Mouse (Mus musculus) limb, embryonic 14.5 days (tissue): ENCODE results near the gene Gm16503. TPM values are rescaled to one million over a fixed set of nuclear protein-coding genes. Genes with fewer than 3 reads are reported as not detected.
"Not testable (repeated sequence)": the region's sequence is repeated elsewhere in the genome, so short reads cannot be mapped to it uniquely, and the experiment has no call there.

Source experiments
- ATAC-seq: fragments of 200-750 bp; cut with Nextera tagmentation; 2 replicates; pipeline ENCODE4 v1.8.0; 2017; ENCODE audit warnings: low read depth, moderate number of reproducible peaks, moderate TSS enrichment; ENCODE audit not compliant: low FRiP score
- DNase-seq: peaks from one replicate; pipeline ENCODE4 v3.0.0-alpha.2; 2015; ENCODE audit warnings: low spot score
- H3K27ac ChIP-seq: fragments of 300-500 bp; sonication (generic); replicated peaks from 2 replicates; pipeline ENCODE4 v1.5.1; 2014; ENCODE audit warnings: low read depth, mild to moderate bottlenecking, low read length, moderate library complexity, mixed read lengths
- H3K27me3 ChIP-seq: fragments of 300-500 bp; sonication (generic); 2 replicates; pipeline ENCODE4 v1.6.1; 2014; ENCODE audit warnings: low read length, mixed read lengths; ENCODE audit not compliant: control insufficient read depth, insufficient read depth
- H3K36me3 ChIP-seq: fragments of 300-500 bp; sonication (generic); 2 replicates; pipeline ENCODE4 v1.6.1; 2014; ENCODE audit warnings: mild to moderate bottlenecking, low read length, moderate library complexity, mixed read lengths; ENCODE audit not compliant: control insufficient read depth, insufficient read depth
- H3K4me1 ChIP-seq: fragments of 300-500 bp; sonication (generic); 2 replicates; pipeline ENCODE4 v1.6.1; 2014; ENCODE audit warnings: antibody characterized with exemption, low read length, mixed read lengths; ENCODE audit not compliant: control insufficient read depth, insufficient read depth
- H3K4me2 ChIP-seq: fragments of 300-500 bp; sonication (generic); replicated peaks from 2 replicates; pipeline ENCODE4 v1.6.1; 2014; ENCODE audit warnings: low read depth, mild to moderate bottlenecking, low read length, moderate library complexity; ENCODE audit not compliant: severe bottlenecking
- H3K4me3 ChIP-seq: fragments of 300-500 bp; sonication (generic); replicated peaks from 2 replicates; pipeline ENCODE4 v1.5.1; 2014; ENCODE audit warnings: low read length
- H3K9ac ChIP-seq: fragments of 300-500 bp; sonication (generic); 2 replicates; pipeline ENCODE4 v1.6.1; 2014; ENCODE audit warnings: mild to moderate bottlenecking, low read depth, low read length, moderate library complexity; ENCODE audit not compliant: severe bottlenecking
- H3K9me3 ChIP-seq: fragments of 300-500 bp; sonication (generic); 2 replicates; pipeline ENCODE4 v1.6.1; 2016; ENCODE audit warnings: low read length; ENCODE audit not compliant: control insufficient read depth
- POLR2A ChIP-seq: fragments of 200-500 bp; IDR thresholded peaks from 2 replicates; pipeline ENCODE4 v1.8.0; 2012; ENCODE audit warnings: inconsistent platforms, mild to moderate bottlenecking, moderate library complexity, borderline replicate concordance; ENCODE audit not compliant: insufficient read depth, insufficient read length; ENCODE audit errors: extremely low read depth
- WGBS: fragments of 180-500 bp; shearing (Covaris S2); extraction: QIAGEN DNeasy Blood & Tissue Kit; methylation state at CpG from one replicate; pipeline ENCODE4 v1.1.7; 2014; 5-methylcytosine and 5-hydroxymethylcytosine counted together
- polyA plus RNA-seq, 2 experiments: library from polyadenylated mRNA; depleted of rRNA in 1 of 2; stranded (reverse) in 1 of 2; unstranded in 1 of 2; fragments of >200 nt; fragmentation: Nextera tagmentation in 1 of 2; extraction: Ambion mirVana in 1 of 2; gene quantifications; 2 replicates each; pipeline versions ENCODE4 v1.2.1 to v1.2.3; 2012 to 2014

Gm16503 gene
- polyA plus RNA-seq, 2 experiments: 0.41 to 0.85 TPM

GRCm38 (mm10) chr4:147525125-147525524 lies 14.9 kb upstream of the Gm16503 start:
- no peaks in the 10 kb centered on the region for H3K27me3 ChIP-seq
- no peak overlapping the region for H3K9ac ChIP-seq
- no peak for TF ChIP-seq POLR2A
- no peak for ATAC-seq
- no peak for DNase-seq
- H3K9me3 ChIP-seq: peaks cover 53% of the 10 kb centered on the region
- H3K4me1 ChIP-seq: no peaks in the 10 kb centered on the region
- H3K27ac ChIP-seq: no peak overlapping the region
- no peak overlapping the region for H3K4me3 ChIP-seq
- H3K4me2 ChIP-seq: no peak overlapping the region
- H3K36me3 ChIP-seq: no peaks in the 10 kb centered on the region
- WGBS: 79% methylated on average over 1 of the region's 1 CpGs

GRCm38 (mm10) chr4:147530366-147530765 lies 9.7 kb upstream of the Gm16503 start:
- DNase-seq (no peak), ATAC-seq (no peak)
- H3K4me1 ChIP-seq: no peaks in the 10 kb centered on the region
- H3K9ac ChIP-seq: no peak overlapping the region
- H3K9me3 ChIP-seq: peaks cover 25% of the 10 kb centered on the region
- no peak overlapping the region for H3K27ac ChIP-seq
- no peak for TF ChIP-seq POLR2A
- H3K27me3 ChIP-seq: no peaks in the 10 kb centered on the region
- WGBS: 86% methylated on average over 1 of the region's 1 CpGs
- no peak overlapping the region for H3K4me3 ChIP-seq
- no peaks in the 10 kb centered on the region for H3K36me3 ChIP-seq
- H3K4me2 ChIP-seq: no peak overlapping the region

DNA sequence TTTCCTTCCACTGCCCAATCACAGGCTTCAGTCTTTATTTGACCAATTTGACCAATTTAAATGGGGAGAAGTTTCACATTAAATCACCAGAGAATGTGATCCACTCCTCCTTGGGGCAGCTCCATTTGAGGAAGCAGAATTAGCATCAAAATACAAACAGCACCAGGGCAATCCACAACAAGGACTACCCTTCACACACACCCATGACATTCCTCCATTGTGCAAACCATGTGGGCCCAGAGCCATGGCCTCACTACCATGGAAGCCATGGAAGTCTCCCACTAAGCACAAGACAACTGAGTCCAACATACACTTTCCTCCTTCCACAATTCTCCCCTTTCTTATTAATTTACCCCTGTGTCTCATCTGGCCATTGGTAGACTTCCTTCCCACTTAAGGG lies 4.1 kb upstream of the Gm16503 start:
- peaks cover 34% of the 10 kb centered on the region for H3K9me3 ChIP-seq
- H3K36me3 ChIP-seq, H3K27ac ChIP-seq, H3K9ac ChIP-seq, H3K27me3 ChIP-seq, DNase-seq, H3K4me3 ChIP-seq, ATAC-seq, H3K4me1 ChIP-seq, H3K4me2 ChIP-seq: not testable (repeated sequence)

DNA sequence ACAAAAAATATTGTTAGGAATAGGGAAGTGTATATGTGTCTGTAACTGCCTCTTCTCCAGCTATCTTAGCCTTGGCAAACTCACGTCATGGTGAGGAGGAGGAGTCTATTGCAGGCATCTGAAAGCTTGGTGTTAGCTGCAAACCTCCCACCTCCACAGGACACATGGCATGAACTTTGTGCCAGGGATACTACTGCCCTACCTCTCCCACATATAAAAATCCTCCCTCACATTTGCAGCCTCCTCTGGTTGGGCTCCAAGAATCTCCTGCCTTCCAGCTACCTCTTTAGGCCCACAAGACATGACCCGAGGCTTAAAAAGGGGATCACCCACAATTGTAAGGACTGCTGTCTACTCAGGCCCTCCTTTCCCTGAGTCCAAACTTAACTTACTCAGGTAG lies 2.3 kb upstream of the Gm16503 start:
- Histone ChIP-seq H3K4me3 (no peak overlapping the region), H3K36me3 (no peaks in the 10 kb centered on the region), H3K27ac (no peak overlapping the region), H3K4me1 (no peaks in the 10 kb centered on the region), H3K9me3 (peaks cover 42% of the 10 kb centered on the region), H3K4me2 (no peak overlapping the region), H3K9ac (no peak overlapping the region), H3K27me3 (no peaks in the 10 kb centered on the region)
- DNase-seq: no peak
- no peak for TF ChIP-seq POLR2A
- WGBS: 91% methylated on average over 2 of the region's 2 CpGs
- no peak for ATAC-seq

DNA sequence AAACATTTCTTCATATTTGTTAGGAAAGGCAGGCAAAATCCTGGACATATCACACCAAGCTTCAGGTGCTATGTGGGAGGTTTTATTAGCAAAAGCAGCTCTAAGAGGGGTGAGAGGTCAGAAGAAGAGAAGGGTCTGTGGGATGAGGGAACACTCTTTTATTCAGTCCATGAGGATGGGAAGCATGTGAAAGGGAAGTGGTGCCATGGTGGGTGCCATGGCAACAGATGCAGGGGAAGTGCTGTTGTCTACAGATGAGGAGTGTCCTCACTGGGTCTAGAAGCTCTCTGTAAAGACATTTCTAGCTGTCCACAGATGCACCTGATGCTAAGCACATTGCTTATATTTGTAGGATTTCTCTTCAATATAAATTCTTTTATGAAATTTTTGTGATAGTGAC lies 1.1 kb downstream of the Gm16503 start:
- TF ChIP-seq POLR2A: no peak
- DNase-seq: no peak
- Histone ChIP-seq H3K27ac (no peak overlapping the region), H3K9ac (no peak overlapping the region), H3K4me1 (no peaks in the 10 kb centered on the region), H3K9me3 (peaks cover 33% of the 10 kb centered on the region), H3K36me3 (no peaks in the 10 kb centered on the region), H3K4me3 (no peak overlapping the region), H3K27me3 (no peaks in the 10 kb centered on the region), H3K4me2 (no peak overlapping the region)
- no peak for ATAC-seq

- H3K9ac ChIP-seq, H3K4me2 ChIP-seq, H3K4me1 ChIP-seq, H3K36me3 ChIP-seq, H3K27ac ChIP-seq, DNase-seq, ATAC-seq, H3K4me3 ChIP-seq, H3K27me3 ChIP-seq: not testable (repeated sequence)
- peaks cover 12% of the 10 kb centered on the region; the same call in 1 of the 2 replicates for H3K9me3 ChIP-seq
- WGBS: 78% methylated on average over 5 of the region's 5 CpGs
Observed at GRCm38 (mm10) chr4:147553071-147553470, 13.1 kb downstream of the Gm16503 start, which contains the start of gene Zfp985. Gene Zfp985 (plus strand): TSS chr4:147553277.

- H3K4me3 ChIP-seq, H3K9ac ChIP-seq, H3K27me3 ChIP-seq, DNase-seq, H3K4me1 ChIP-seq, H3K36me3 ChIP-seq, ATAC-seq, H3K27ac ChIP-seq, H3K4me2 ChIP-seq: not testable (repeated sequence)
- WGBS: 79% methylated on average over 2 of the region's 2 CpGs
- peaks cover 12% of the 10 kb centered on the region; the same call in 1 of the 2 replicates for H3K9me3 ChIP-seq
Observed at GRCm38 (mm10) chr4:147554361-147554760, 14.3 kb downstream of the Gm16503 start.

GRCm38 (mm10) chr4:147556921-147557320 lies 16.9 kb downstream of the Gm16503 start:
- 42% methylated on average over 1 of the region's 1 CpGs for WGBS

More at GRCm38 (mm10) chr4:147556921-147557320, 16.9 kb downstream of the Gm16503 start:
- not testable (repeated sequence) for H3K4me2 ChIP-seq, H3K27me3 ChIP-seq, H3K27ac ChIP-seq, H3K4me1 ChIP-seq, H3K9ac ChIP-seq, H3K9me3 ChIP-seq, ATAC-seq, H3K4me3 ChIP-seq, DNase-seq, H3K36me3 ChIP-seq
